Mouse (Mus musculus) kidney, embryonic 15.5 days (tissue): ENCODE results near the gene Gnptg. TPM values are rescaled to one million over a fixed set of nuclear protein-coding genes. Genes with fewer than 3 reads are reported as not detected.

Experiments used
- microRNA-seq: library from miRNA; unstranded; fragments of <30 nt; microRNA quantifications from one replicate; pipeline ENCODE4, GENCODE M21; 2016
- polyA plus RNA-seq: library from polyadenylated mRNA; unstranded; fragments of >200 nt; fragmentation: Nextera tagmentation; extraction: Ambion mirVana; gene quantifications from 2 replicates; pipeline ENCODE4 v1.2.1, GENCODE M21; 2015

Gnptg gene
- polyA plus RNA-seq, 1 experiment from 2014 or later, result 46.4 TPM

Small RNAs within 50 kb of the gene (microRNA-seq; reads per million reads assigned to microRNA genes)
- gene Mir3547, result 0.74 reads per million

Other genes with a start within 250 kb of the Gnptg start
- gene Cramp1l, start 224.3 kb downstream of the Gnptg start, polyA plus RNA-seq, result 6.6 and 8.1 TPM in 2 replicates
- gene Ift140, start 224.0 kb downstream of the Gnptg start, polyA plus RNA-seq, result 19.2 and 27.6 TPM in 2 replicates
- gene Tmem204, start 156.5 kb downstream of the Gnptg start, polyA plus RNA-seq, result 29.6 and 31.6 TPM in 2 replicates
- 44.4 and 45.3 TPM in 2 replicates for gene Telo2, start 124.2 kb downstream of the Gnptg start, polyA plus RNA-seq
- gene Ptx4, start 119.4 kb downstream of the Gnptg start, polyA plus RNA-seq, result 0.16 and 0.24 TPM in 2 replicates
- gene Clcn7, start 106.7 kb downstream of the Gnptg start, polyA plus RNA-seq, result 20.7 and 24.6 TPM in 2 replicates
- not detected in 2 replicates for gene Ccdc154, start 77.7 kb downstream of the Gnptg start, polyA plus RNA-seq
- not detected in 2 replicates for gene Gm38655, start 64.7 kb downstream of the Gnptg start, polyA plus RNA-seq
- 33.0 and 35.0 TPM in 2 replicates for gene BC003965, start 55.6 kb downstream of the Gnptg start, polyA plus RNA-seq
- 9.0 and 10.5 TPM in 2 replicates for gene Unkl, start 51.7 kb downstream of the Gnptg start, polyA plus RNA-seq
- gene Tsr3, start within 50 bp of the Gnptg start, polyA plus RNA-seq, result 47.0 and 53.4 TPM in 2 replicates
- gene Baiap3, start 16.2 kb upstream of the Gnptg start, polyA plus RNA-seq, result 1.1 and 3.9 TPM in 2 replicates
- gene Ube2i, start 34.5 kb upstream of the Gnptg start, polyA plus RNA-seq, result 669 and 677 TPM in 2 replicates
- gene Prss34, start 58.3 kb upstream of the Gnptg start, polyA plus RNA-seq, result 0.40 and 0.55 TPM in 2 replicates
- not detected in 2 replicates for gene Prss28, start 68.5 kb upstream of the Gnptg start, polyA plus RNA-seq
- not detected in 2 replicates for gene Prss29, start 78.5 kb upstream of the Gnptg start, polyA plus RNA-seq
- 0.18 and 0.44 TPM in 2 replicates for gene Tpsab1, start 105.4 kb upstream of the Gnptg start, polyA plus RNA-seq
- gene Tpsb2, start 126.2 kb upstream of the Gnptg start, polyA plus RNA-seq, result 1.9 and 2.2 TPM in 2 replicates
- gene Tpsg1, start 129.1 kb upstream of the Gnptg start, polyA plus RNA-seq, result 0.47 and 1.5 TPM in 2 replicates
- 2.8 and 3.4 TPM in 2 replicates for gene Cacna1h, start 193.7 kb upstream of the Gnptg start, polyA plus RNA-seq
- gene Tekt4, start 214.5 kb upstream of the Gnptg start, polyA plus RNA-seq, result not detected in 2 replicates